Mouse (Mus musculus) liver, embryonic 14.5 days (tissue): Measurements from ENCODE around the gene Frrs1l. TPM values are rescaled to one million over a fixed set of nuclear protein-coding genes. Genes with fewer than 3 reads are reported as not detected.

ENCODE experiments used
- ATAC-seq: fragments of 200-750 bp; cut with Nextera tagmentation; 2 replicates; pipeline ENCODE4 v1.8.0; 2017; ENCODE audit warnings: moderate number of reproducible peaks, mild to moderate bottlenecking, moderate library complexity; ENCODE audit not compliant: insufficient read depth
- DNase-seq, 3 experiments: peaks; one replicate each; pipeline ENCODE4 v3.0.0-alpha.2; 2012 to 2013; ENCODE audit warnings: low read depth in 3 of 3, low spot score in 3 of 3
- H3K27ac ChIP-seq: fragments of 300-500 bp; sonication (generic); 2 replicates; pipeline ENCODE4 v1.5.1; 2014; ENCODE audit warnings: moderate library complexity, mild to moderate bottlenecking, control low read depth, inconsistent platforms
- H3K27me3 ChIP-seq: fragments of 300-500 bp; sonication (generic); 2 replicates; pipeline ENCODE4 v1.6.1; 2014; ENCODE audit warnings: mild to moderate bottlenecking, low read length, moderate library complexity; ENCODE audit not compliant: control insufficient read depth, insufficient read depth
- H3K36me3 ChIP-seq: fragments of 300-500 bp; sonication (generic); replicated peaks from 2 replicates; pipeline ENCODE4 v1.6.1; 2014; ENCODE audit warnings: low read depth; ENCODE audit not compliant: control insufficient read depth, insufficient read depth
- H3K4me1 ChIP-seq, 2 experiments: fragments of 200-500 bp in 1 of 2; fragments of 300-500 bp in 1 of 2; sonication (generic) in 1 of 2; replicated peaks; 2 replicates each; pipeline ENCODE4 v1.6.1; 2012 to 2014; ENCODE audit warnings: antibody characterized with exemption in 1 of 2, inconsistent platforms in 1 of 2, low read length in 1 of 2; ENCODE audit not compliant: control insufficient read depth in 2 of 2, insufficient read depth in 2 of 2
- H3K4me2 ChIP-seq: fragments of 300-500 bp; sonication (generic); 2 replicates; pipeline ENCODE4 v1.6.1; 2014; ENCODE audit warnings: low read depth, mild to moderate bottlenecking, control low read depth, moderate library complexity
- H3K4me3 ChIP-seq, 2 experiments: fragments of 200-500 bp in 1 of 2; fragments of 300-500 bp in 1 of 2; sonication (generic) in 1 of 2; 2 replicates each; pipeline ENCODE4 v1.5.1; 2012 to 2014; ENCODE audit warnings: low read depth in 2 of 2, low read length in 2 of 2, mild to moderate bottlenecking in 2 of 2, control low read depth in 1 of 2, inconsistent platforms in 1 of 2, moderate library complexity in 1 of 2; ENCODE audit not compliant: insufficient read depth in 1 of 2
- H3K9ac ChIP-seq: fragments of 300-500 bp; sonication (generic); replicated peaks from 2 replicates; pipeline ENCODE4 v1.6.1; 2014; ENCODE audit warnings: mild to moderate bottlenecking, control low read depth, moderate library complexity
- H3K9me3 ChIP-seq: fragments of 300-500 bp; sonication (generic); 2 replicates; pipeline ENCODE4 v1.6.1; 2016; ENCODE audit warnings: low read length, mixed read lengths; ENCODE audit not compliant: control insufficient read depth
- CTCF ChIP-seq: IDR thresholded peaks from 2 replicates; pipeline ENCODE4 v1.5.1; 2016; ENCODE audit warnings: antibody characterized with exemption, low read depth, control low read depth
- EP300 ChIP-seq: IDR thresholded peaks from 2 replicates; pipeline ENCODE4 v1.6.1; 2016; ENCODE audit warnings: antibody characterized with exemption, low read depth
- WGBS: fragments of 180-500 bp; shearing (Covaris S2); extraction: QIAGEN DNeasy Blood & Tissue Kit; methylation state at CpG from one replicate; pipeline ENCODE4 v1.1.7; 2014; ENCODE audit not compliant: insufficient replicate concordance; 5-methylcytosine and 5-hydroxymethylcytosine counted together
- polyA plus RNA-seq, 2 experiments: library from polyadenylated mRNA; depleted of rRNA in 1 of 2; stranded (reverse) in 1 of 2; unstranded in 1 of 2; fragments of >200 nt; fragmentation: Nextera tagmentation in 1 of 2; extraction: Ambion mirVana in 1 of 2; gene quantifications; 2 replicates each; pipeline versions ENCODE4 v1.2.1 to v1.2.3; 2012 to 2014

Frrs1l gene
- polyA plus RNA-seq, 2 experiments = under 0.01 TPM; not detected in 1

DNA sequence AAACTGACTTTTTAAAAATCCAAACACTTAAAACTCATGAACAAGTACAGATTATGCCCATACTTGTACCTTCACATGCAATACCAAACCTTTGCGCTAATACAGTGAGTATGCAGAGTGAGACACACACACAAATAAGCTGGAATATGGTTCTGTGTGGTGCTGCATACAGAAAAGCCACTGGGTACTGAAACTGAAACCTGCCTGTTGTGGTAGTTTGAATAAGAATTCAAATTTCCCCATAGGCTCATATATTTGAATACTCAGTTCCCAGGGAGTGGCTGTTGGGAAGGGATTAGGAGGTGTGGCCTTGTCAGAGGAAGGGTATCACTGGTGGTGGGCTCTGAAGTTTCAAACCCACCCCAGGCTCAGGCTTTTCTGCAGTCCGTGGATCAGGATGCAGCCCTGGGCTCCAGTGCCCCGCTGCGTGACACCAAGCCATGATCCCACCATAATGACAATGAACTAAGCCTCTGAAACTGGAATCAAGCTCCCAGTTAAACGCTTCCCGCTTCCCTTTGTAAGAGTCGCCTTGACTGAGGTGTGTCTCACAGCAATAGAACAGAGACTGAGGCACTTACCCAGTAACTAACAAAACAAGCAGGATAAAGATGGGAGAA, 77.7 kb downstream of the Frrs1l start:
- DNase-seq (no peak), ATAC-seq (no peak)
- H3K9me3 ChIP-seq = no peaks in the 10 kb centered on the region
- no peaks in the 10 kb centered on the region for H3K4me1 ChIP-seq
- 79% methylated on average over 7 of the region's 7 CpGs for WGBS
- no peak overlapping the region for H3K27ac ChIP-seq
- TF ChIP-seq CTCF (no peak), EP300 (no peak)
- no peak overlapping the region for H3K4me3 ChIP-seq
- H3K9ac ChIP-seq = no peak overlapping the region
- peaks cover 7% of the 10 kb centered on the region for H3K36me3 ChIP-seq
- no peaks in the 10 kb centered on the region for H3K27me3 ChIP-seq
- H3K4me2 ChIP-seq = no peak overlapping the region

DNA sequence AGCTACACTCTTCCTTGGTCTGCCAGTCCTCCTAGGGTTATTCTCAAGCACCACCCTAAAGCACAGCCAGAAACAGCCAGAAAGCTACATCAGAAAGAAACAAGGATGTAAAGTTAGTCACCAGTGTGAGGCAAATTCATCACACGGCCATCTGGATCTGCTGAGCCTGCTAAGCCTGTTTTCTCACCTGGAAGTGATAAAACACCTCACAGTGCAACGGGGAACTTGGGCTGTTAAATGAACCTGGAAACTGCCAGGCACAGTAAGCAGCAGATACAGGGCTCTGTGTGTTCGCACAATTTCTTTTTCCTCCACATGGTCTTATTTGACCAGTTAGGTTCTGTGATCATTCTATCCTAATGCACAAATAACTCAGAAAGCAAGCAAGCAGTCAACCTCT, 80.6 kb downstream of the Frrs1l start:
- no peaks in the 10 kb centered on the region for H3K4me1 ChIP-seq
- no peak overlapping the region for H3K9ac ChIP-seq
- no peak overlapping the region for H3K4me3 ChIP-seq
- H3K27ac ChIP-seq = no peak overlapping the region
- H3K4me2 ChIP-seq = no peak overlapping the region
- no peaks in the 10 kb centered on the region for H3K27me3 ChIP-seq
- H3K9me3 ChIP-seq = no peaks in the 10 kb centered on the region
- TF ChIP-seq CTCF (no peak), EP300 (no peak)
- peaks cover 7% of the 10 kb centered on the region for H3K36me3 ChIP-seq
- ATAC-seq = no peak
- WGBS = 70% methylated on average over 3 of the region's 3 CpGs
- DNase-seq = no peak

DNA sequence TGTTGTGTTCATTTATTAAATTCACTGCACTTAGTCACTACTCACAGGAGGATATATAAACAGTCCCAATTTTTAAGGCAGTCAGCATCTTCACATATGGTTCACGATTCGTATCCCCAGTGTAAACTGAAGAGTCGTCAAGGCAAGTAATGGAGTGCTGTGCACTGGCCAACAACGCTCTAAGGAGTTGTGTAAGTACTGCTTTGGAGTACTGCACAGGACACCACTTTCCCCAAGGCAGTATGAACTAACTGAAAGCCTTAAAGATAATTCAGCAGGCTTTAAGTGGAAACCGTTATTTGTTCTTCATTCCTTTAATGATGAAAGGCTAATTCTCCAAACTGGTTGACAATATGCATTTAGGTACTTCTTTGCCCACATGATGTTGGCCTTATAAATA, 82.5 kb downstream of the Frrs1l start:
- Histone ChIP-seq H3K36me3 (peaks cover 6% of the 10 kb centered on the region; the same call in 1 of the 2 replicates), H3K27me3 (no peaks in the 10 kb centered on the region), H3K4me2 (no peak overlapping the region), H3K4me1 (no peaks in the 10 kb centered on the region), H3K27ac (no peak overlapping the region), H3K9me3 (no peaks in the 10 kb centered on the region), H3K9ac (no peak overlapping the region), H3K4me3 (no peak overlapping the region)
- TF ChIP-seq CTCF = no peak
- TF ChIP-seq EP300 = no peak
- DNase-seq (no peak), ATAC-seq (no peak)
- 77% methylated on average over 5 of the region's 5 CpGs for WGBS

Other genes starting within 250 kb of the Frrs1l start
- not detected in 2 replicates for gene Actl7b, start 248.9 kb downstream of the Frrs1l start, polyA plus RNA-seq (2012; rRNA removed)
- gene Actl7b, start 248.9 kb downstream of the Frrs1l start, polyA plus RNA-seq (2014; fragmentation: Nextera tagmentation; extraction: Ambion mirVana) = not detected in 2 replicates
- gene Actl7a, start 247.0 kb downstream of the Frrs1l start, polyA plus RNA-seq (2012; rRNA removed) = not detected in 2 replicates
- gene Actl7a, start 247.0 kb downstream of the Frrs1l start, polyA plus RNA-seq (2014; fragmentation: Nextera tagmentation; extraction: Ambion mirVana) = not detected in 2 replicates
- gene Elp1, start 188.1 kb downstream of the Frrs1l start, polyA plus RNA-seq (2012; rRNA removed) = 10.1 and 11.8 TPM in 2 replicates
- gene Elp1, start 188.1 kb downstream of the Frrs1l start, polyA plus RNA-seq (2014; fragmentation: Nextera tagmentation; extraction: Ambion mirVana) = 13.4 and 15.0 TPM in 2 replicates
- 2.3 and 2.8 TPM in 2 replicates for gene Fam206a, start 188.0 kb downstream of the Frrs1l start, polyA plus RNA-seq (2012; rRNA removed)
- 5.6 and 6.0 TPM in 2 replicates for gene Fam206a, start 188.0 kb downstream of the Frrs1l start, polyA plus RNA-seq (2014; fragmentation: Nextera tagmentation; extraction: Ambion mirVana)
- 2.9 and 4.8 TPM in 2 replicates for gene Ctnnal1, start 125.2 kb downstream of the Frrs1l start, polyA plus RNA-seq (2012; rRNA removed)
- gene Ctnnal1, start 125.2 kb downstream of the Frrs1l start, polyA plus RNA-seq (2014; fragmentation: Nextera tagmentation; extraction: Ambion mirVana) = 8.2 and 9.0 TPM in 2 replicates
- 2.0 and 2.1 TPM in 2 replicates for gene Tmem245, start 43.0 kb downstream of the Frrs1l start, polyA plus RNA-seq (2012; rRNA removed)
- gene Tmem245, start 43.0 kb downstream of the Frrs1l start, polyA plus RNA-seq (2014; fragmentation: Nextera tagmentation; extraction: Ambion mirVana) = 1.4 TPM in 2 replicates
- gene Epb41l4b, start 153.0 kb upstream of the Frrs1l start, polyA plus RNA-seq (2012; rRNA removed) = 1.9 and 2.2 TPM in 2 replicates
- gene Epb41l4b, start 153.0 kb upstream of the Frrs1l start, polyA plus RNA-seq (2014; fragmentation: Nextera tagmentation; extraction: Ambion mirVana) = 2.1 and 2.6 TPM in 2 replicates